Mouse (Mus musculus): ENCODE measurements around the gene Mrps23. TPM values are rescaled to one million over a fixed set of nuclear protein-coding genes. Genes with fewer than 3 reads are reported as not detected.

The Mrps23 gene
- polyA plus RNA-seq, 1 experiment from 2014 or later: 54.1 TPM

DNA sequence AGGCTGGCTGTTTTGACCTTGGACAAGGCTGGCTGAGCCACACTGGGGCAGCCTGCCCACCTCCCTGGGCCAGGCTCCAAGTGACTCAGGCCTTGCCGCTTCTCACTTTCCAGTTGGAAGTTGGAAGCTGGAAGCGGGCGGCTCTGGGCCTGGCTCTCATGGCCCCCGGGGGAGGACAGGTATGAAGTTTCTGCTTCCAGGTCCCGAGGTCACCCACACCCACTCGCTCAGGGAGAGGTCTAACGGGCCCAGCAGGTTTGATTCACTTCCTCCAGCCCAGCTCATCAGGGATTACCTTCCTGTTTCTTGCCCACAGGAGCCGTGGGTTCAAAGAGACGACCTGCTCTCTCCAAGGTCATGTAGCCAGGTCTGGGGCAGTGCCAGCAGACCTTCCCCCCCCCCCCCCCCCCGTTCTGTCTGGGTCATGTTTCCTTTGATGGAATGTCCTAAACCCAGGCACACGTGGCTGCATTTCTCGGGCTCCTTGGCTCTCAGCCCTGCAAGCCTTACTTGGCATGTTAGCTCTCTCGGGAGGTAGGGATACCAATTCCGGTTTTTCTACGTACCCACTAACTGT lies 39.3 kb upstream of the Mrps23 start:
- TF ChIP-seq CTCF (IDR thresholded peaks at IDR 0.05; ENCODE audit: low read depth): no peak
- Histone ChIP-seq H3K9me3 (ENCODE audit: control insufficient read depth) (no peaks in the 10 kb centered on the region), H3K4me3 (ENCODE audit: low read depth, low read length) (no peak overlapping the region), H3K27ac (ENCODE audit: low read depth, low read length) (0 out of 2 replicates have a peak overlapping the region, but pooled peaks have one; percentile 46), H3K4me2 (replicated peaks; ENCODE audit: low read depth) (no peak overlapping the region), H3K36me3 (ENCODE audit: control insufficient read depth, insufficient read depth) (peaks cover 2% of the 10 kb centered on the region; the same call in 1 of the 2 replicates), H3K4me1 (replicated peaks; ENCODE audit: control insufficient read depth, insufficient read depth, low read length) (no peaks in the 10 kb centered on the region; the same call in 1 of the 2 replicates), H3K9ac (ENCODE audit: low read depth, low read length) (no peak overlapping the region), H3K27me3 (replicated peaks; ENCODE audit: control insufficient read depth, insufficient read depth, low read length) (no peaks in the 10 kb centered on the region)
- no peak for ATAC-seq
- 36% methylated on average over 15 of the region's 15 CpGs for WGBS

GRCm38 (mm10) chr11:88165683-88166364 lies 38.4 kb upstream of the Mrps23 start:
- H3K27me3 ChIP-seq (replicated peaks; ENCODE audit: control insufficient read depth, insufficient read depth, low read length): no peaks in the 10 kb centered on the region
- TF ChIP-seq CTCF (IDR thresholded peaks at IDR 0.05; ENCODE audit: low read depth): no peak
- peaks cover 5% of the 10 kb centered on the region; the same call in 1 of the 2 replicates for H3K36me3 ChIP-seq (ENCODE audit: control insufficient read depth, insufficient read depth)
- WGBS: 65% methylated on average over 10 of the region's 10 CpGs
- no peaks in the 10 kb centered on the region for H3K9me3 ChIP-seq (ENCODE audit: control insufficient read depth)
- H3K9ac ChIP-seq (ENCODE audit: low read depth, low read length): no peak overlapping the region
- 0 out of 2 replicates have a peak overlapping the region, but pooled peaks have one; percentile 21 for H3K27ac ChIP-seq (ENCODE audit: low read depth, low read length)
- H3K4me3 ChIP-seq (ENCODE audit: low read depth, low read length): no peak overlapping the region
- H3K4me2 ChIP-seq (replicated peaks; ENCODE audit: low read depth): no peak overlapping the region
- ATAC-seq: no peak
- H3K4me1 ChIP-seq (replicated peaks; ENCODE audit: control insufficient read depth, insufficient read depth, low read length): no peaks in the 10 kb centered on the region; the same call in 1 of the 2 replicates

- no peak overlapping the region for H3K4me3 ChIP-seq (ENCODE audit: low read depth, low read length)
- peaks cover 5% of the 10 kb centered on the region; the same call in 1 of the 2 replicates for H3K36me3 ChIP-seq (ENCODE audit: control insufficient read depth, insufficient read depth)
- WGBS: 90% methylated on average over 7 of the region's 7 CpGs
- no peaks in the 10 kb centered on the region for H3K9me3 ChIP-seq (ENCODE audit: control insufficient read depth)
- TF ChIP-seq CTCF (IDR thresholded peaks at IDR 0.05; ENCODE audit: low read depth): no peak
- no peaks in the 10 kb centered on the region; the same call in 1 of the 2 replicates for H3K4me1 ChIP-seq (replicated peaks; ENCODE audit: control insufficient read depth, insufficient read depth, low read length)
- ATAC-seq: no peak
- H3K27ac ChIP-seq (ENCODE audit: low read depth, low read length): no peak overlapping the region
- no peak overlapping the region for H3K9ac ChIP-seq (ENCODE audit: low read depth, low read length)
- no peak overlapping the region for H3K4me2 ChIP-seq (replicated peaks; ENCODE audit: low read depth)
- no peaks in the 10 kb centered on the region for H3K27me3 ChIP-seq (replicated peaks; ENCODE audit: control insufficient read depth, insufficient read depth, low read length)
Measured at GRCm38 (mm10) chr11:88166471-88166870, 37.7 kb upstream of the Mrps23 start.

DNA sequence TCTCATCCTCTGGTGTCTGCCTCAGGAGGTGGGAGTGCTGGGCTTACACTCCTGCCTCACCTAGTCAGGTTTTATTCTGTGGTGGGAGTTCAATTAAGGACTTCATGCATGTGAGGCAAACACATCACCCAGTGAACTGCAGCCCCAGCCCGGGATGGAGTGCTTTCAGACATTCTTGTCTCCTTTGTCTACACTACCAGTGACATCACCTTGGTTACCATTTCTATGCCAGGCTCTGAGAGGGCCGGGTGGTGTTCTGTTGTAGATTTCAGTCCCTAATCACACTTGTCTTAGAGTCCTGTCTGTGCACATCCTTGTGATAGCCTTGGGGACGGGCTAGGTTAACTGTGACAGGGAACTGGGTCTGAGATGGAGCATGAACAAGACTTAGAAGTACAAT lies 35.6 kb upstream of the Mrps23 start:
- Histone ChIP-seq H3K4me3 (ENCODE audit: low read depth, low read length) (no peak overlapping the region), H3K4me2 (replicated peaks; ENCODE audit: low read depth) (no peak overlapping the region), H3K9me3 (ENCODE audit: control insufficient read depth) (no peaks in the 10 kb centered on the region), H3K9ac (ENCODE audit: low read depth, low read length) (no peak overlapping the region), H3K27me3 (replicated peaks; ENCODE audit: control insufficient read depth, insufficient read depth, low read length) (no peaks in the 10 kb centered on the region), H3K36me3 (ENCODE audit: control insufficient read depth, insufficient read depth) (peaks cover 5% of the 10 kb centered on the region; the same call in 1 of the 2 replicates), H3K4me1 (replicated peaks; ENCODE audit: control insufficient read depth, insufficient read depth, low read length) (no peaks in the 10 kb centered on the region; the same call in 1 of the 2 replicates), H3K27ac (ENCODE audit: low read depth, low read length) (no peak overlapping the region)
- WGBS: 63% methylated on average over 3 of the region's 3 CpGs
- no peak for TF ChIP-seq CTCF (IDR thresholded peaks at IDR 0.05; ENCODE audit: low read depth)
- no peak for ATAC-seq

DNA sequence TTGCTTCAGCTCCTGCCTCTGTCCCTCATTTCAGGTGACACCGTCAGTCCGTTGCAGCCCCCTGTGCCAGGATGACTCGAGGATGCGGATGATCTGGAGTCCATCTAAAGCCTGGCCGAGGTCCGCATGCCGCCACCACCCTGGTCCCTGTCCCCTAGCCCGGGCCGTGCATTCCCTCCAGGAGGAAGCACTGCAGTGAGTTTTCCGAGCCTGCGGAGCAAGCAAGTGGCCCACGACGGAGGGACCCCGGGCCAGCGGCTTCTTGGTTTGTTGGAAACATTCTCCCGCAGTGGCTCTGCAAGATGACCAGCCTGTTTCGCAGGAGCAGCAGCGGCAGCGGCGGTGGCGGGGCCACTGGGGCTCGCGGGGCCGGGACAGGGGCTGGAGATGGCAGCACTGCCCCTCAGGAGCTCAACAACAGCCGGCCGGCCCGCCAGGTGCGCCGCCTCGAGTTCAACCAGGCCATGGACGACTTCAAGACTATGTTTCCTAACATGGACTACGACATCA lies 34.6 kb upstream of the Mrps23 start:
- Histone ChIP-seq H3K9me3 (ENCODE audit: control insufficient read depth) (no peaks in the 10 kb centered on the region), H3K4me1 (replicated peaks; ENCODE audit: control insufficient read depth, insufficient read depth, low read length) (no peaks in the 10 kb centered on the region; the same call in 1 of the 2 replicates), H3K9ac (ENCODE audit: low read depth, low read length) (no peak overlapping the region), H3K27me3 (replicated peaks; ENCODE audit: control insufficient read depth, insufficient read depth, low read length) (no peaks in the 10 kb centered on the region), H3K27ac (ENCODE audit: low read depth, low read length) (no peak overlapping the region), H3K4me3 (ENCODE audit: low read depth, low read length) (no peak overlapping the region), H3K36me3 (ENCODE audit: control insufficient read depth, insufficient read depth) (peaks cover 5% of the 10 kb centered on the region; the same call in 1 of the 2 replicates), H3K4me2 (replicated peaks; ENCODE audit: low read depth) (no peak overlapping the region)
- WGBS: 38% methylated on average over 32 of the region's 32 CpGs
- no peak for TF ChIP-seq CTCF (IDR thresholded peaks at IDR 0.05; ENCODE audit: low read depth)
- no peak for ATAC-seq

DNA sequence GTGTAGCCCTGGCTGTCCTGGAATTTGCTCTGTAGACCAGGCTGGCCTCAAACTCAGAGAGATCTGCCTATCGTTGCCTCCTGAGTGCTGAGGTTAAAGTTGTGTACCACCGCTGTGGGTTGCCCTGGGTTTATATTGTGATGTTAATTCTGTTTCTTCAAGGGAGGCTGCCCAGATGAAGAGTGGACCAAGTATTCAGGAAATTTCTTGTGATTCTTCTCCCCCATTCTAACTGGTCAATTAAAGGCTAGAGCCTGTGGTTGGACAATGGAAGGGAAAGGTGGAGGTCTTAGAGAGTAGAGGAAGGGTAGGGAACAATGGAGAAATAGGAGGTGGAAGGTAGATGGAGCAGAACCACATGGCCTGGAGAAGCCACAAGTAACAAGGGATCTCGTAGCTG lies 33.6 kb upstream of the Mrps23 start:
- Histone ChIP-seq H3K9ac (ENCODE audit: low read depth, low read length) (no peak overlapping the region), H3K4me1 (replicated peaks; ENCODE audit: control insufficient read depth, insufficient read depth, low read length) (no peaks in the 10 kb centered on the region; the same call in 1 of the 2 replicates), H3K9me3 (ENCODE audit: control insufficient read depth) (no peaks in the 10 kb centered on the region), H3K4me2 (replicated peaks; ENCODE audit: low read depth) (no peak overlapping the region), H3K27me3 (replicated peaks; ENCODE audit: control insufficient read depth, insufficient read depth, low read length) (no peaks in the 10 kb centered on the region), H3K36me3 (ENCODE audit: control insufficient read depth, insufficient read depth) (peaks cover 5% of the 10 kb centered on the region; the same call in 1 of the 2 replicates), H3K4me3 (ENCODE audit: low read depth, low read length) (no peak overlapping the region), H3K27ac (ENCODE audit: low read depth, low read length) (no peak overlapping the region)
- no peak for ATAC-seq
- TF ChIP-seq CTCF (IDR thresholded peaks at IDR 0.05; ENCODE audit: low read depth): no peak
- 82% methylated on average over 3 of the region's 3 CpGs for WGBS
